Mouse (Mus musculus) ES-E14 (cell line): ENCODE data around the gene Colgalt2.

ENCODE experiments used
- CHD2 ChIP-seq: IDR thresholded peaks from 2 replicates; pipeline ENCODE4 v1.6.1; 2014; ENCODE audit warnings: mild to moderate bottlenecking, low read depth, low read length, inconsistent platforms
- ZC3H11A ChIP-seq: IDR thresholded peaks from 2 replicates; pipeline ENCODE4 v1.6.1; 2012; ENCODE audit warnings: low read depth, mild to moderate bottlenecking, inconsistent platforms, low read length, borderline replicate concordance
- ZNF384 ChIP-seq: IDR thresholded peaks from 2 replicates; pipeline ENCODE4 v1.6.1; 2012; ENCODE audit warnings: low read depth, low read length, inconsistent platforms

DNA sequence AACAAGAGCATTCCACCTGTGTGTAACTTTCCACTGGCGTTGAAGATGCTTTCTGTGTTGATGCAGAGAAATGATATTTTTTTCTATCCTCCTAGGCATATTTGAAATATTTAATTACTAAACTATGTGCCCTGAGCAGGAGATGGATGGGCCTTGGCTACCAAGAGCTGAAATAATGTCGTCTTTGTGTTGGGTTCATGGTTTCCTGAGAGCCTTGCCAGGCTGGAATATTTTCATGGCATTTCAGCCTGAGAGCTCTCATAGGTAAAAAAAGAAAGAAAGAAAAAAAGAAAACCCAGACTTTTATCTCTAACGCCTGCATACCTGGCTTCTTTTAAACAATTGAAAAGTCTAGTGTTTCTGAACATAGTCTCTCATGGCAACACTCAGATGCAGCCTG lies 56.6 kb downstream of the Colgalt2 start:
- TF ChIP-seq ZNF384 (no peak), ZC3H11A (no peak), CHD2 (no peak)
